Mouse (Mus musculus) kidney, adult 2 months (tissue): ENCODE results near the gene Rin2.

ENCODE experiments used
- CTCF ChIP-seq: fragments of 200-500 bp; conservative IDR thresholded peaks from 2 replicates; pipeline ENCODE4 v1.5.1; 2011; ENCODE audit warnings: low read depth, mild to moderate bottlenecking, control low read depth, low read length, moderate library complexity, mixed read lengths; ENCODE audit not compliant: insufficient read depth, insufficient read length
- POLR2A ChIP-seq: fragments of 200-500 bp; IDR thresholded peaks from one replicate; pipeline ENCODE4 v1.6.1; 2011; ENCODE audit warnings: low read depth, low read length, control low read depth

- no peak for TF ChIP-seq CTCF
- TF ChIP-seq POLR2A, result no peak
Observed at GRCm38 (mm10) chr2:145822783-145823729, 148.0 kb downstream of the Rin2 start.
